Mouse (Mus musculus) right cerebral cortex, postnatal 4 days (tissue): ENCODE measurements around the gene Acbd6.

Source experiments
- DNase-seq: peaks from one replicate; pipeline ENCODE4 v3.0.0-alpha.2; 2022

Acbd6 gene

GRCm38 (mm10) chr1:155560678-155561077 lies 2.8 kb downstream of the Acbd6 start:
- no peak for DNase-seq

- DNase-seq = no peak
Measured at GRCm38 (mm10) chr1:155562206-155562605, 4.3 kb downstream of the Acbd6 start.

GRCm38 (mm10) chr1:155564741-155565140 lies 6.8 kb downstream of the Acbd6 start:
- DNase-seq = peak; percentile 20

- DNase-seq = no peak
Measured at GRCm38 (mm10) chr1:155568133-155568532, 10.2 kb downstream of the Acbd6 start.

GRCm38 (mm10) chr1:155569340-155569739 lies 11.4 kb downstream of the Acbd6 start:
- no peak for DNase-seq

- DNase-seq = peak; percentile 90
Measured at GRCm38 (mm10) chr1:155574966-155575673, 17.2 kb downstream of the Acbd6 start.

GRCm38 (mm10) chr1:155576432-155576831 lies 18.5 kb downstream of the Acbd6 start:
- peak; percentile 11 for DNase-seq

GRCm38 (mm10) chr1:155577316-155577715 lies 19.4 kb downstream of the Acbd6 start:
- no peak for DNase-seq

GRCm38 (mm10) chr1:155587961-155588360 lies 30.0 kb downstream of the Acbd6 start:
- DNase-seq = no peak

GRCm38 (mm10) chr1:155594141-155594540 lies 36.2 kb downstream of the Acbd6 start:
- no peak for DNase-seq

GRCm38 (mm10) chr1:155596576-155596975 lies 38.7 kb downstream of the Acbd6 start:
- no peak for DNase-seq

- no peak for DNase-seq
Measured at GRCm38 (mm10) chr1:155604706-155605105, 46.8 kb downstream of the Acbd6 start.

GRCm38 (mm10) chr1:155605391-155606155 lies 47.7 kb downstream of the Acbd6 start:
- DNase-seq = no peak

GRCm38 (mm10) chr1:155606156-155606531 lies 48.2 kb downstream of the Acbd6 start:
- no peak for DNase-seq

- no peak for DNase-seq
Measured at GRCm38 (mm10) chr1:155608524-155608923, 50.6 kb downstream of the Acbd6 start.

GRCm38 (mm10) chr1:155614426-155614825 lies 56.5 kb downstream of the Acbd6 start:
- DNase-seq = no peak

GRCm38 (mm10) chr1:155621075-155621474 lies 63.2 kb downstream of the Acbd6 start:
- no peak for DNase-seq

GRCm38 (mm10) chr1:155623192-155623591 lies 65.3 kb downstream of the Acbd6 start:
- no peak for DNase-seq

GRCm38 (mm10) chr1:155627746-155628145 lies 69.8 kb downstream of the Acbd6 start:
- DNase-seq = no peak

- DNase-seq = no peak
Measured at GRCm38 (mm10) chr1:155636648-155637047, 78.7 kb downstream of the Acbd6 start.

GRCm38 (mm10) chr1:155645816-155646215 lies 87.9 kb downstream of the Acbd6 start:
- DNase-seq = no peak

- no peak for DNase-seq
Measured at GRCm38 (mm10) chr1:155646345-155647307, 88.7 kb downstream of the Acbd6 start.
